Mouse (Mus musculus) C2C12 (cell line): ENCODE results near the gene Tgfbr2. TPM values are rescaled to one million over a fixed set of nuclear protein-coding genes. Genes with fewer than 3 reads are reported as not detected.
"Not testable (repeated sequence)": the region's sequence is repeated elsewhere in the genome, so short reads cannot be mapped to it uniquely, and the experiment has no call there.

ENCODE experiments used
- H3K27me3 ChIP-seq: one replicate; pipeline ENCODE4 v1.6.1; 2011; ENCODE audit not compliant: control insufficient read depth, insufficient read depth, insufficient read length
- H3K36me3 ChIP-seq: one replicate; pipeline ENCODE4 v1.6.1; 2011; ENCODE audit not compliant: control insufficient read depth, insufficient read depth
- H3K4me3 ChIP-seq: one replicate; pipeline ENCODE4 v1.5.1; 2011; ENCODE audit warnings: mild to moderate bottlenecking, control low read depth; ENCODE audit not compliant: poor library complexity, insufficient read depth, severe bottlenecking
- H3K79me2 ChIP-seq: one replicate; pipeline ENCODE4 v1.6.1; 2011; ENCODE audit not compliant: control insufficient read depth, insufficient read depth
- H3K79me3 ChIP-seq: one replicate; pipeline ENCODE4 v1.6.1; 2011; ENCODE audit warnings: low read depth, control low read depth
- H3ac ChIP-seq: one replicate; pipeline ENCODE3; 2011; ENCODE audit warnings: low read depth; ENCODE audit not compliant: control insufficient read depth, insufficient read length
- CEBPB ChIP-seq: IDR thresholded peaks from one replicate; pipeline ENCODE4 v1.6.1; 2011; ENCODE audit warnings: low read depth, mild to moderate bottlenecking, control low read depth, moderate library complexity
- CTCF ChIP-seq: IDR thresholded peaks from one replicate; pipeline ENCODE4 v1.5.1; 2011; ENCODE audit not compliant: control insufficient read depth, insufficient read depth, insufficient read length
- FOSL1 ChIP-seq: IDR thresholded peaks from one replicate; pipeline ENCODE4 v1.8.0; 2011; ENCODE audit warnings: mild to moderate bottlenecking, low read length; ENCODE audit not compliant: poor library complexity, insufficient read depth, severe bottlenecking
- MAX ChIP-seq: IDR thresholded peaks from one replicate; pipeline ENCODE4 v1.6.1; 2011; ENCODE audit warnings: mild to moderate bottlenecking, control low read depth
- MYOD1 ChIP-seq: IDR thresholded peaks from one replicate; pipeline ENCODE4 v1.6.1; 2011; ENCODE audit warnings: low read depth; ENCODE audit not compliant: control insufficient read depth, insufficient read length
- MYOG ChIP-seq: IDR thresholded peaks from one replicate; pipeline ENCODE4 v1.6.1; 2011; ENCODE audit not compliant: control insufficient read depth, insufficient read length; ENCODE audit errors: extremely low read depth
- USF1 ChIP-seq: IDR thresholded peaks from one replicate; pipeline ENCODE4 v1.6.1; 2011; ENCODE audit warnings: low read depth, mild to moderate bottlenecking, control low read depth, moderate library complexity
- polyA plus RNA-seq: library from polyadenylated mRNA; unstranded; fragments of >200 nt; fragmentation: generic; extraction: Trizol; gene quantifications from one replicate; pipeline ENCODE4 v1.2.1, GENCODE M21; 2012; ENCODE audit warnings: missing spikeins

Tgfbr2 gene
- polyA plus RNA-seq, 1 experiment: 15.3 TPM

DNA sequence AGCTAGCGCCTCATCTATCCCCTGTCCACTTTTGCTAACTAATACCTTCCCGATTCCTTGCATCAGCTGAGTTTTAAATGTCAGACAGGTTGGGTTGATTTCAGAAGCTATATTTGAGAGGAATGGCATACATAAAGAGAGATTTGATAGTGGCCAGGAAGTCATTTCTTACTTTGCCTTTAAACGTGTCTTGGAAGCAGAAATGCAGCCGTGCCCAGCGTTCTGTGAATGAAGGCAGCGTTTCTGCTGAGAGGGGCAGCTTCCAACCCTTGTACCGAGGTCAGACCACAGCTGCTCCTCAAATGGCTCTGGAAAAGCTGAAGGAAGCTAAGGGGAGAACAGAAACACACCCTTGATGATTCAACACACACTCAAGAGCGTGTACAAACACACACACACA is 121.2 kb downstream of the Tgfbr2 start:
- Histone ChIP-seq H3ac (no peak overlapping the region), H3K79me2 (no peaks in the 10 kb centered on the region), H3K36me3 (no peaks in the 10 kb centered on the region), H3K79me3 (no peaks in the 10 kb centered on the region), H3K27me3 (no peaks in the 10 kb centered on the region), H3K4me3 (no peak overlapping the region)
- TF ChIP-seq CTCF (no peak), CEBPB (no peak), MYOG (no peak), MAX (no peak)

- no peaks in the 10 kb centered on the region for H3K36me3 ChIP-seq
- no peaks in the 10 kb centered on the region for H3K79me2 ChIP-seq
- H3K79me3 ChIP-seq: no peaks in the 10 kb centered on the region
- TF ChIP-seq CEBPB (no peak), FOSL1 (no peak), USF1 (no peak)
- no peak overlapping the region for H3ac ChIP-seq
- no peak overlapping the region for H3K4me3 ChIP-seq
- H3K27me3 ChIP-seq: no peaks in the 10 kb centered on the region
Observed at GRCm38 (mm10) chr9:116049985-116050384, 125.2 kb downstream of the Tgfbr2 start.

- no peak overlapping the region for H3ac ChIP-seq
- H3K27me3 ChIP-seq: no peaks in the 10 kb centered on the region
- TF ChIP-seq CEBPB (no peak), USF1 (no peak), MYOD1 (no peak), MAX (no peak), FOSL1 (no peak), MYOG (no peak), CTCF (peak; percentile 51)
- no peaks in the 10 kb centered on the region for H3K79me3 ChIP-seq
- no peaks in the 10 kb centered on the region for H3K79me2 ChIP-seq
- H3K4me3 ChIP-seq: no peak overlapping the region
- H3K36me3 ChIP-seq: no peaks in the 10 kb centered on the region
Observed at GRCm38 (mm10) chr9:116041787-116042186, 133.4 kb downstream of the Tgfbr2 start.

DNA sequence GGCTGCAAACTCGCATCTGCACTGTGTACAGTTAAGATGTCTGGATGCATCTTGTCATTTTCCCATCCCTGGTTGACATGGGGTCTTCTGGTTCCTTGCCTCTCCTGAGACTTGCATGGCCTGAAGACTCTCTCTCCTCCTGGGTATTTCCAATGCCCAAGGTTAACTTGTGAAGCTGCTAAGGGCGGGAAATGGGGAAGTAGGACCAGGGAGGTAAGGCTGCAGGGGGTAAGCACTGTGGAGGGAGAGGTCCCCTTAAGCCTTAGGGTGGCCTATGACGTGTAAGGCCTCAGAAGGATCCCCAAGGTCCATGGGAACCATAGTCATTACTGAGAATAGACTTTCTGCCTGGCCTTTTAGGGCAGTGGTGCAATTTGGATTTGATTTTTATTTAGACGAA is 133.8 kb downstream of the Tgfbr2 start:
- Histone ChIP-seq H3K4me3 (no peak overlapping the region), H3K27me3 (no peaks in the 10 kb centered on the region), H3K36me3 (no peaks in the 10 kb centered on the region), H3K79me3 (no peaks in the 10 kb centered on the region), H3ac (no peak overlapping the region), H3K79me2 (no peaks in the 10 kb centered on the region)
- TF ChIP-seq CEBPB (no peak), MYOG (no peak), CTCF (no peak), MAX (no peak), USF1 (no peak), MYOD1 (no peak), FOSL1 (no peak)

DNA sequence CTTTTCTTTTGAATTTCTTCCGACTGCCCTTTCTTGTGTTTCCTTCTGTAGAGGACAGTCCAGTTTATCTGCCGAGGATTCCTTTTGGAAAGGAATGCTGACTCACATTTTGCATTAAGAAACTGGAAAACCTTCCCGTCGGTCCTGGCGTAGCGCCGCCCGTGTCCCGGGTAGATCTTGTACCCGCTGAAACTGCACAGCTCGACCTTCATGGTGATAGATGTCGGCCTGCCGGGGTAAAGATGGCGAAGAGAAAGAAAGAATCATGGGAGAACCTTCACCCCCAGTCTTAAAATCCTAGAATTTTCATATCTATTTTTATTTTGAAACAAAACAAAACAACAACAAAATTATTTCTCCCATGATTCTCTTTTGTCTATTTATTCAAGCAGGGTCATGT is 134.3 kb downstream of the Tgfbr2 start:
- H3ac ChIP-seq, H3K36me3 ChIP-seq, H3K27me3 ChIP-seq, H3K4me3 ChIP-seq, H3K79me2 ChIP-seq, H3K79me3 ChIP-seq: not testable (repeated sequence)

GRCm38 (mm10) chr9:116039981-116040380 is 135.2 kb downstream of the Tgfbr2 start:
- TF ChIP-seq MYOG: no peak
- no peak for TF ChIP-seq CEBPB
- TF ChIP-seq MAX: no peak
- TF ChIP-seq FOSL1: no peak
- TF ChIP-seq CTCF: no peak
- no peak for TF ChIP-seq MYOD1
- no peak for TF ChIP-seq USF1
- H3K27me3 ChIP-seq: no peaks in the 10 kb centered on the region
- H3K4me3 ChIP-seq: no peak overlapping the region
- no peaks in the 10 kb centered on the region for H3K36me3 ChIP-seq
- no peak overlapping the region for H3ac ChIP-seq
- H3K79me3 ChIP-seq: no peaks in the 10 kb centered on the region
- no peaks in the 10 kb centered on the region for H3K79me2 ChIP-seq

DNA sequence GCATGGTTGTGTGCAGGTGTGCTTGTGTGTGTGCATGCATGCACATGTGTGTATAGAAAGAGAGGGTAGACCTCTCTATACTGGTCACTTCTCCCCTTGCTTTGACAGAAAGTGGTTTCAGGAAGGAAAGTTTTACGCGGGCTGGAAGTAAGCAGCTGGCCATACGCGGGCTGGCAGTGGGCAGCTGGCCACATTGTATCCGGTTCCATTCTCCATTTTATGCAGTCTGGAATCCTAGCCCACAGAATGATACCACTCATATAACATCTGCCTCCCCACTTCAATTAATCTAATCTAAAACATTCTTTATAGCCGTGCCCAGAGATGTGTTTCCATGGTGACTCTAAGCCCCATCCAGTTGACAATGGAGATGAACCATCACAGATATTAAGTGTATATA is 136.9 kb downstream of the Tgfbr2 start:
- H3K79me3 ChIP-seq: no peaks in the 10 kb centered on the region
- no peaks in the 10 kb centered on the region for H3K27me3 ChIP-seq
- H3ac ChIP-seq: no peak overlapping the region
- H3K36me3 ChIP-seq: no peaks in the 10 kb centered on the region
- TF ChIP-seq FOSL1 (no peak), MYOG (no peak), USF1 (no peak), CTCF (no peak), MAX (no peak), CEBPB (no peak), MYOD1 (no peak)
- H3K4me3 ChIP-seq: no peak overlapping the region
- H3K79me2 ChIP-seq: no peaks in the 10 kb centered on the region
